18 mouse cellular contexts compared by ENCODE assay signal in the genomic region with DNA sequence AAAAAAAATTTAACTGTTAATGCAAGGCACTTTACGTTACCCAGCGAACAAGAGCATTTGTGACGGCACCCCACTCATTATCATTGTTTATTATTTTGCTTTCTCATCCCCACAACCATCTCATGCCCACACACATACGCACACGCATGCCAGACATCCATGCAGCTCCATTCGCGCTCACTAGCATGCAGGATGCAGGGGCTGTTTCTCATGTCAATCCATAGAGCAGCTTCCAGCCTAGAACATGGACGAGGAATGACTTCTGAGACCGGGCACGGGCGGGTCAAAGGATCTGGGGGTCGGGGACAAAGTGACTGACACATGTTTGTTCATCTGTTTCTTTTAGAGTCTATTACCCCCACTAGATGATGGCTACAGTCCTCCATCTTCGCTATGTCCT. TPM values are rescaled to one million over a fixed set of nuclear protein-coding genes. Genes with fewer than 3 reads are reported as not detected.
"Had no signal": no experiment of that assay in that cellular context is flagged by ENCODE, and none has a peak within 500 bp of the region (broad histone marks: within the 10 kb centered on the region; RNA-seq: fewer than 3 reads in every experiment).

No protein-coding gene starts in this region.

- H3K4me2 ChIP-seq: liver, embryonic 11.5 days; lung, embryonic 14.5 days; midbrain, embryonic 13.5 days had no signal

- H3K27me3 ChIP-seq: megakaryocyte, embryonic 14.5 days; midbrain, embryonic 13.5 days had no signal

- H3K27ac ChIP-seq: kidney, postnatal 0 days; layer of hippocampus, adult 2 months; liver, embryonic 14.5 days; midbrain, embryonic 10.5 days; midbrain, embryonic 13.5 days had no signal

- H3K9ac ChIP-seq: liver, embryonic 14.5 days; liver, postnatal 0 days; lung, embryonic 14.5 days; midbrain, embryonic 13.5 days had no signal

- ATAC-seq: liver, postnatal 0 days; lung, postnatal 0 days; midbrain, embryonic 13.5 days; midbrain, embryonic 16.5 days had no signal

- H3K4me3 ChIP-seq: layer of hippocampus, adult 2 months; megakaryocyte, embryonic 14.5 days; midbrain, embryonic 10.5 days; midbrain, embryonic 13.5 days had no signal

- DNase-seq: kidney, postnatal 25 days; layer of hippocampus, adult 9-11 months; liver, postnatal 0 days; lung, embryonic 14.5 days; thymus, adult 18-20 months; thymus, postnatal 36 days had no signal

- H3K9me3 ChIP-seq: megakaryocyte, embryonic 14.5 days; midbrain, embryonic 10.5 days; midbrain, embryonic 13.5 days had no signal

RNA-seq across cellular contexts. Expression of gene Gm20721, which starts 9.2 kb away (rescaled TPM):
- polyA plus RNA-seq: small intestine, adult 2 months; testis, adult 2 months; urinary bladder, adult 2 months had no signal
